Mouse (Mus musculus): Measurements from ENCODE around the gene Blzf1. TPM values are rescaled to one million over a fixed set of nuclear protein-coding genes. Genes with fewer than 3 reads are reported as not detected.
A peak's percentile ranks its signal among the peaks of the same experiment; 100 is the strongest.

Gene Blzf1
- polyA plus RNA-seq, 1 experiment: 19.2 TPM

DNA sequence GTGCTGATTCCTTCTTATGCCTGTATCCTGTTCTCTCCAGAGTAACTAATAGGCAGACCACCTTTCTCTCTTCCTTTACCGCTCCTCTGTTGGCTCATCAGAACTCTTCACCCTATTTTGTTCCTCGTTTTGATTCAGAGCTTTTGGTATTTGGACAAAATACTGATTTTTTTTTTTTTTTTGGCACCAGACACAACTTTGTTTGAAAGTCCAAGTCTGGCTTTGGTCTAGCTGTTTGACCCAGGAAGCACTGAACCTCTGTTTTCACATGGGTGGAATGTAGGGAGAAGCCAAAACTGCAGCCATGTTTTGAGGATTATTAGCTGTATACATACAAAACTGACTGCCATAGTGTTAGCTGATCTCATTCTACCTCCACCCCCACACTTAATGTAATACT is 17.6 kb upstream of the Blzf1 start:
- Histone ChIP-seq H3K4me1 (ENCODE audit: control insufficient read depth, insufficient read depth, low read length) (no peaks in the 10 kb centered on the region), H3K27me3 (ENCODE audit: control insufficient read depth, insufficient read depth, low read length) (no peaks in the 10 kb centered on the region), H3K4me3 (replicated peaks; ENCODE audit: insufficient read depth, low read depth, low read length) (no peak overlapping the region), H3K27ac (ENCODE audit: insufficient read depth, low read length) (no peak overlapping the region)
- no peak for DNase-seq
- TF ChIP-seq CTCF (IDR thresholded peaks at IDR 0.05; ENCODE audit: borderline replicate concordance, insufficient read depth, low read depth, low read length) (no peak), POLR2A (IDR thresholded peaks at IDR 0.05; ENCODE audit: borderline replicate concordance, insufficient read depth, low read length) (no peak)
- 73% methylated on average over 2 of the region's 2 CpGs for WGBS

DNA sequence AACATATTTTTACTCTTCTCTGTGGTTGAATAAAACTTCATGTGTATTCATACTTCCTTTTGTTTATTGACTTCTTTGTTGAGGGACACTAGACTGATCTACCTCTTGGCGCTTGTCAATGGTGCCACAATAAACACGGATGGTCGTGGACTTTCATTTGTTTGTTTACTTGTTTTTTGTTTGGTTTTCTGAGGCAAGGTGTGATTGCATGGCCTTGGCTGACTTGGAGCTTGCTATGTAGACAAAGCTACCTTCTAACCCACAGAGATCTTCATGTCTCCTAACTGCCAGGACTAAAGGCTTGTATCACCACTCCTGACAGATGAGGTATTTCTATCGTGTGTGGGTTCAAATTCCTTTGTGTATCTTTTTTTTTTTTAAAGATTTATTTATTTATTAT is 16.9 kb upstream of the Blzf1 start:
- Histone ChIP-seq H3K27ac (ENCODE audit: insufficient read depth, low read length) (no peak overlapping the region), H3K4me1 (ENCODE audit: control insufficient read depth, insufficient read depth, low read length) (no peaks in the 10 kb centered on the region), H3K27me3 (ENCODE audit: control insufficient read depth, insufficient read depth, low read length) (no peaks in the 10 kb centered on the region), H3K4me3 (replicated peaks; ENCODE audit: insufficient read depth, low read depth, low read length) (no peak overlapping the region)
- WGBS: 96% methylated on average over 4 of the region's 4 CpGs
- DNase-seq: no peak
- TF ChIP-seq POLR2A (IDR thresholded peaks at IDR 0.05; ENCODE audit: borderline replicate concordance, insufficient read depth, low read length) (no peak), CTCF (IDR thresholded peaks at IDR 0.05; ENCODE audit: borderline replicate concordance, insufficient read depth, low read depth, low read length) (no peak)

GRCm38 (mm10) chr1:164322987-164323650 is 15.8 kb upstream of the Blzf1 start:
- Histone ChIP-seq H3K4me3 (replicated peaks; ENCODE audit: insufficient read depth, low read depth, low read length) (no peak overlapping the region), H3K27me3 (ENCODE audit: control insufficient read depth, insufficient read depth, low read length) (no peaks in the 10 kb centered on the region), H3K4me1 (ENCODE audit: control insufficient read depth, insufficient read depth, low read length) (no peaks in the 10 kb centered on the region), H3K27ac (ENCODE audit: insufficient read depth, low read length) (no peak overlapping the region)
- TF ChIP-seq CTCF (IDR thresholded peaks at IDR 0.05; ENCODE audit: borderline replicate concordance, insufficient read depth, low read depth, low read length): no peak
- no peak for TF ChIP-seq POLR2A (IDR thresholded peaks at IDR 0.05; ENCODE audit: borderline replicate concordance, insufficient read depth, low read length)
- DNase-seq: no peak
- WGBS: 89% methylated on average over 8 of the region's 8 CpGs

DNA sequence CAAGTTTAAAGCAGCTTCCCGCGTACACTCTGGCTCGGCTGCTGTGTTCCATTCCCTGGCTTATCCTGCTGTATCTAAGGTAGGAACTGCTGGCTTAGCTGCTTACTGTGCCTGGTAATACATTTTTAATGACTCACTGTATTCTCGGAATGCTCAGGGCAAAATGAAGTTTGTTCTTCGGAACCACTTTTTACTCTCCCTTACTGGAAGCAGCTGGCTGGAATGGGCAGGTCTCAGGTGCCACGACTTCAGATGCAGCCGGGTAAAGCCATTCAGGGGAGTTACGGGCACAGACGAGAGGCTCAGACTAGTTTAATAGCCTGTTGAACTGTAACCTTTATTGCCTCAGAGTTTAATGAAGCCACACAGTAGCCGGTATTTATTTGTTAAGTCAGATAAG is 14.1 kb upstream of the Blzf1 start:
- no peak for TF ChIP-seq POLR2A (IDR thresholded peaks at IDR 0.05; ENCODE audit: borderline replicate concordance, insufficient read depth, low read length)
- no peak for TF ChIP-seq CTCF (IDR thresholded peaks at IDR 0.05; ENCODE audit: borderline replicate concordance, insufficient read depth, low read depth, low read length)
- H3K27ac ChIP-seq (ENCODE audit: insufficient read depth, low read length): no peak overlapping the region
- WGBS: 75% methylated on average over 10 of the region's 10 CpGs
- H3K4me1 ChIP-seq (ENCODE audit: control insufficient read depth, insufficient read depth, low read length): no peaks in the 10 kb centered on the region; the same call in 1 of the 2 replicates
- no peak overlapping the region for H3K4me3 ChIP-seq (replicated peaks; ENCODE audit: insufficient read depth, low read depth, low read length)
- DNase-seq: no peak
- H3K27me3 ChIP-seq (ENCODE audit: control insufficient read depth, insufficient read depth, low read length): no peaks in the 10 kb centered on the region

GRCm38 (mm10) chr1:164320731-164321130 is 13.4 kb upstream of the Blzf1 start:
- no peak overlapping the region for H3K27ac ChIP-seq (ENCODE audit: insufficient read depth, low read length)
- peak in 1 of 2 experiments; percentile 11 for DNase-seq

DNA sequence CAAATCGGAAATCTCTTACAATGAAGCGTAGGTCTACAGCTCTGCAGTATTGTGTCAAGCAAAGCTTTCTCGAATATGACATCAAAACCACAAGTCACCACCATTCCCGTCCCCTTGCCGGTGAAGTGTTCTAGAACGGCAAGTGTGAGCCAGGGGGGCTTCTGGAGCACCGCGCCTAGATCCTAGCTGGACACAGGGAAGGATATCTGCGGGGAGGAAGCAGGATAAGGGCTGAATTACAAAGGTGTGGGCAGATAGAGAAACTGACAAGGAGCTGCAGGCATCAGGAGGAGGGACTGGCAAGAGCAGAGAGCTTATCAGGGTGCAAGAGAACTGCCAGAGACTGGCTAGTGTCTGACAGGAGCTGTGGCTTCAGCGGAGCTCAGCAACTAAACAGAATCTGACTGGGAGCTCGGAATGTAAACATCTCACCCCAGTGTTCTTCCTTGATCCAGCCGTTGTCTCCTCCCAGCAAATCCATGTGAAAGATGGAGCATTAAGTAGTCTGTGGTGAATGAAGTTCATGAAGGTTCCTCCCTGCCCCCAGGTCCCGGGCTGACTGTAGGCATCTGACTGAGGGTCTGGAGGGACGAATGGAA is 12.4 kb upstream of the Blzf1 start:
- WGBS: 76% methylated on average over 14 of the region's 14 CpGs
- no peak overlapping the region for H3K4me3 ChIP-seq (replicated peaks; ENCODE audit: insufficient read depth, low read depth, low read length)
- no peak overlapping the region for H3K27ac ChIP-seq (ENCODE audit: insufficient read depth, low read length)
- no peaks in the 10 kb centered on the region; the same call in 1 of the 2 replicates for H3K4me1 ChIP-seq (ENCODE audit: control insufficient read depth, insufficient read depth, low read length)
- no peak for DNase-seq
- TF ChIP-seq POLR2A (IDR thresholded peaks at IDR 0.05; ENCODE audit: borderline replicate concordance, insufficient read depth, low read length): no peak
- TF ChIP-seq CTCF (IDR thresholded peaks at IDR 0.05; ENCODE audit: borderline replicate concordance, insufficient read depth, low read depth, low read length): no peak
- H3K27me3 ChIP-seq (ENCODE audit: control insufficient read depth, insufficient read depth, low read length): no peaks in the 10 kb centered on the region

More at GRCm38 (mm10) chr1:164320731-164321130, 13.4 kb upstream of the Blzf1 start:
- TF ChIP-seq CTCF (IDR thresholded peaks at IDR 0.05; ENCODE audit: borderline replicate concordance, insufficient read depth, low read depth, low read length) (no peak), POLR2A (IDR thresholded peaks at IDR 0.05; ENCODE audit: borderline replicate concordance, insufficient read depth, low read length) (no peak)
- no peaks in the 10 kb centered on the region; the same call in 1 of the 2 replicates for H3K4me1 ChIP-seq (ENCODE audit: control insufficient read depth, insufficient read depth, low read length)
- 41% methylated on average over 5 of the region's 5 CpGs for WGBS
- H3K4me3 ChIP-seq (replicated peaks; ENCODE audit: insufficient read depth, low read depth, low read length): no peak overlapping the region
- H3K27me3 ChIP-seq (ENCODE audit: control insufficient read depth, insufficient read depth, low read length): no peaks in the 10 kb centered on the region

- Histone ChIP-seq H3K27me3 (ENCODE audit: control insufficient read depth, insufficient read depth, low read length) (no peaks in the 10 kb centered on the region), H3K4me3 (replicated peaks; ENCODE audit: insufficient read depth, low read depth, low read length) (no peak overlapping the region), H3K4me1 (ENCODE audit: control insufficient read depth, insufficient read depth, low read length) (no peaks in the 10 kb centered on the region; the same call in 1 of the 2 replicates), H3K27ac (ENCODE audit: insufficient read depth, low read length) (no peak overlapping the region)
- WGBS: 92% methylated on average over 5 of the region's 5 CpGs
- TF ChIP-seq POLR2A (IDR thresholded peaks at IDR 0.05; ENCODE audit: borderline replicate concordance, insufficient read depth, low read length) (no peak), CTCF (IDR thresholded peaks at IDR 0.05; ENCODE audit: borderline replicate concordance, insufficient read depth, low read depth, low read length) (no peak)
- DNase-seq: no peak
These were observed 11.2 kb upstream of the Blzf1 start for GRCm38 (mm10) chr1:164318474-164318873.

DNA sequence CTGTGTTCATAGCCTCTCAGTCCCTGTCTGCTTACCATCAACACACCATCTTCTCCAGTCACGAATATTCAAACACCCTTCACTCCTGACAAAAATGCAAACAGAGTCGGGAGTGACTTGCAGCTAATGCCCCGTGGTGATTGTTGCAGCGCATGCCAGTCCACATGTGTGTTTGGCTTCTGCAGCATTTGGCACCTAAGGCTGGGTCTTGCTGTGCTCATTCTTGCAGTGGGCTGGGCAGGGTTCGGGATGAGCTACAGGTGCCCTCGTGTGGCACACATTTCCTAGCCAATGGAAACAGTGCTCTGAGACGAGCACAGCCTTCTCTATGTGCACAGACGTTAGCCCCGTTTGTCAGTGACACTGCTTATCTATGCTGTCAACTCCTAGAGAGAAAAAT is 10.0 kb upstream of the Blzf1 start:
- Histone ChIP-seq H3K27me3 (ENCODE audit: control insufficient read depth, insufficient read depth, low read length) (no peaks in the 10 kb centered on the region), H3K4me1 (ENCODE audit: control insufficient read depth, insufficient read depth, low read length) (no peaks in the 10 kb centered on the region; the same call in 1 of the 2 replicates), H3K27ac (ENCODE audit: insufficient read depth, low read length) (no peak overlapping the region), H3K4me3 (replicated peaks; ENCODE audit: insufficient read depth, low read depth, low read length) (no peak overlapping the region)
- WGBS: 28% methylated on average over 9 of the region's 9 CpGs
- DNase-seq: no peak
- TF ChIP-seq POLR2A (IDR thresholded peaks at IDR 0.05; ENCODE audit: borderline replicate concordance, insufficient read depth, low read length) (no peak), CTCF (IDR thresholded peaks at IDR 0.05; ENCODE audit: borderline replicate concordance, insufficient read depth, low read depth, low read length) (no peak)

All from cerebellum, adult 2 months (tissue).